Mouse (Mus musculus): Measurements from ENCODE around the gene Dimt1. TPM values are rescaled to one million over a fixed set of nuclear protein-coding genes. Genes with fewer than 3 reads are reported as not detected.
"Not testable (repeated sequence)": the region's sequence is repeated elsewhere in the genome, so short reads cannot be mapped to it uniquely, and the experiment has no call there.

Gene Dimt1
- total RNA-seq (2021), result 10 to 100 TPM; 16.2 to 21.3 TPM

- DNase-seq (ENCODE audit: low spot score in 2 of 2), result peak; percentile 96 to 97
- intact Hi-C loops (cut with DNase I), result loop anchor here (1.0 kb wide), 1 partner anchor 10 kb away; no protein-coding TSS in a partner anchor
Observed at GRCm38 (mm10) chr13:106946594-106947540, at the start of gene Dimt1. Dimt1 (plus strand) TSS chr13:106947127.

- intact Hi-C loops (cut with DNase I), result no loop called here
- no peak for DNase-seq (ENCODE audit: low spot score in 2 of 2)
Observed at GRCm38 (mm10) chr13:106904637-106905036, 42.3 kb upstream of the Dimt1 start.

- intact Hi-C loops (cut with DNase I); DNase-seq (ENCODE audit: low spot score in 2 of 2): not testable (repeated sequence)
Observed at GRCm38 (mm10) chr13:106905154-106905553, 41.8 kb upstream of the Dimt1 start.

- no peak for DNase-seq (ENCODE audit: low spot score in 2 of 2)
- intact Hi-C loops (cut with DNase I), result no loop called here
Observed at GRCm38 (mm10) chr13:106907273-106907672, 39.7 kb upstream of the Dimt1 start.

- intact Hi-C loops (cut with DNase I), result no loop called here
- DNase-seq (ENCODE audit: low spot score in 2 of 2), result no peak
Observed at GRCm38 (mm10) chr13:106910096-106910495, 36.8 kb upstream of the Dimt1 start.

- intact Hi-C loops (cut with DNase I), result no loop called here
- DNase-seq (ENCODE audit: low spot score in 2 of 2), result no peak
Observed at GRCm38 (mm10) chr13:106913125-106913736, 33.7 kb upstream of the Dimt1 start.

- intact Hi-C loops (cut with DNase I), result loop anchor here (5.0 kb wide), 1 partner anchor 1476 kb away; the partner anchor contains the start of gene Htr1a
- no peak for DNase-seq (ENCODE audit: low spot score in 2 of 2)
Observed at GRCm38 (mm10) chr13:106918322-106919050, 28.4 kb upstream of the Dimt1 start.

GRCm38 (mm10) chr13:106925921-106926320 is 21.0 kb upstream of the Dimt1 start:
- intact Hi-C loops (cut with DNase I); DNase-seq (ENCODE audit: low spot score in 2 of 2): not testable (repeated sequence)

GRCm38 (mm10) chr13:106928296-106928695 is 18.6 kb upstream of the Dimt1 start:
- DNase-seq (ENCODE audit: low spot score in 2 of 2), result no peak
- intact Hi-C loops (cut with DNase I), result no loop called here

GRCm38 (mm10) chr13:106929201-106929600 is 17.7 kb upstream of the Dimt1 start:
- intact Hi-C loops (cut with DNase I), result no loop called here

GRCm38 (mm10) chr13:106935871-106936255 is 11.1 kb upstream of the Dimt1 start:
- intact Hi-C loops (cut with DNase I), result no loop called here
- DNase-seq (ENCODE audit: low spot score in 2 of 2), result no peak

More at GRCm38 (mm10) chr13:106929201-106929600, 17.7 kb upstream of the Dimt1 start:
- no peak for DNase-seq (ENCODE audit: low spot score in 2 of 2)

GRCm38 (mm10) chr13:106936256-106937137 is 10.4 kb upstream of the Dimt1 start, which contains the start of gene Ipo11:
Ipo11 (minus strand) TSS chr13:106936958.
- intact Hi-C loops (cut with DNase I), result loop anchor here (1.0 kb wide), 1 partner anchor 10 kb away; no protein-coding TSS in a partner anchor
- peak; percentile 91 for DNase-seq (ENCODE audit: low spot score in 2 of 2)

- DNase-seq (ENCODE audit: low spot score in 2 of 2), result no peak
- intact Hi-C loops (cut with DNase I), result loop anchor here (1.0 kb wide), 1 partner anchor 9 kb away; no protein-coding TSS in a partner anchor
Observed at GRCm38 (mm10) chr13:106937138-106937472, 9.8 kb upstream of the Dimt1 start.

GRCm38 (mm10) chr13:106941211-106941976 is 5.5 kb upstream of the Dimt1 start:
- no peak for DNase-seq (ENCODE audit: low spot score in 2 of 2)
- intact Hi-C loops (cut with DNase I), result no loop called here

GRCm38 (mm10) chr13:106942721-106943120 is 4.2 kb upstream of the Dimt1 start:
- no peak for DNase-seq (ENCODE audit: low spot score in 2 of 2)
- intact Hi-C loops (cut with DNase I), result no loop called here

- intact Hi-C loops (cut with DNase I), result no loop called here
- no peak for DNase-seq (ENCODE audit: low spot score in 2 of 2)
Observed at GRCm38 (mm10) chr13:106945518-106945917, 1.4 kb upstream of the Dimt1 start.

GRCm38 (mm10) chr13:106947583-106947982 is 656 bp downstream of the Dimt1 start:
- intact Hi-C loops (cut with DNase I), result no loop called here
- no peak for DNase-seq (ENCODE audit: low spot score in 2 of 2)

GRCm38 (mm10) chr13:106954880-106955279 is 8.0 kb downstream of the Dimt1 start:
- no peak for DNase-seq (ENCODE audit: low spot score in 2 of 2)
- intact Hi-C loops (cut with DNase I), result no loop called here
